Mouse (Mus musculus) embryonic facial prominence, embryonic 12.5 days (tissue): ENCODE results near the gene E030018B13Rik. TPM values are rescaled to one million over a fixed set of nuclear protein-coding genes. Genes with fewer than 3 reads are reported as not detected.

Experiments
- ATAC-seq: fragments of 200-750 bp; cut with Nextera tagmentation; 2 replicates; pipeline ENCODE4 v1.8.0; 2017; ENCODE audit not compliant: insufficient number of reproducible peaks, insufficient read depth, low FRiP score, low TSS enrichment
- H3K27ac ChIP-seq: fragments of 300-500 bp; sonication (generic); 2 replicates; pipeline ENCODE4 v1.5.1; 2016; ENCODE audit warnings: mild to moderate bottlenecking
- H3K27me3 ChIP-seq: fragments of 300-500 bp; sonication (generic); 2 replicates; pipeline ENCODE4 v1.6.1; 2016; ENCODE audit warnings: mild to moderate bottlenecking, moderate library complexity
- H3K36me3 ChIP-seq: fragments of 300-500 bp; sonication (generic); 2 replicates; pipeline ENCODE4 v1.6.1; 2016; ENCODE audit warnings: mild to moderate bottlenecking
- H3K4me1 ChIP-seq: fragments of 300-500 bp; sonication (generic); 2 replicates; pipeline ENCODE4 v1.6.1; 2016
- H3K4me2 ChIP-seq: fragments of 300-500 bp; sonication (generic); replicated peaks from 2 replicates; pipeline ENCODE4 v1.6.1; 2016; ENCODE audit warnings: mild to moderate bottlenecking, moderate library complexity
- H3K4me3 ChIP-seq: fragments of 300-500 bp; sonication (generic); 2 replicates; pipeline ENCODE4 v1.5.1; 2016; ENCODE audit warnings: mild to moderate bottlenecking
- H3K9ac ChIP-seq: fragments of 300-500 bp; sonication (generic); 2 replicates; pipeline ENCODE4 v1.6.1; 2016; ENCODE audit warnings: mild to moderate bottlenecking, moderate library complexity
- H3K9me3 ChIP-seq: fragments of 300-500 bp; sonication (generic); 2 replicates; pipeline ENCODE4 v1.6.1; 2016; ENCODE audit warnings: mild to moderate bottlenecking, moderate library complexity
- WGBS: fragments of 180-500 bp; shearing (Covaris S2); methylation state at CpG from one replicate; pipeline ENCODE4 v1.1.7; 2016; 5-methylcytosine and 5-hydroxymethylcytosine counted together
- polyA plus RNA-seq: library from polyadenylated mRNA; unstranded; fragments of >200 nt; fragmentation: Nextera tagmentation; extraction: Ambion mirVana; gene quantifications from 2 replicates; pipeline ENCODE4 v1.2.1, GENCODE M21; 2016

E030018B13Rik gene
- polyA plus RNA-seq, 1 experiment from 2014 or later: not detected

GRCm38 (mm10) chr7:63899925-63900324, 16.7 kb upstream of the E030018B13Rik start:
- Histone ChIP-seq H3K27ac (no peak overlapping the region), H3K4me3 (no peak overlapping the region), H3K4me2 (no peak overlapping the region), H3K9ac (no peak overlapping the region), H3K36me3 (no peaks in the 10 kb centered on the region), H3K4me1 (peaks cover 29% of the 10 kb centered on the region), H3K27me3 (no peaks in the 10 kb centered on the region), H3K9me3 (no peaks in the 10 kb centered on the region)
- WGBS: 87% methylated on average over 8 of the region's 8 CpGs
- no peak for ATAC-seq

- 91% methylated on average over 2 of the region's 2 CpGs for WGBS
- ATAC-seq: no peak
- no peak overlapping the region for H3K27ac ChIP-seq
- no peaks in the 10 kb centered on the region for H3K27me3 ChIP-seq
- H3K4me3 ChIP-seq: no peak overlapping the region
- H3K9ac ChIP-seq: no peak overlapping the region
- no peak overlapping the region for H3K4me2 ChIP-seq
- no peaks in the 10 kb centered on the region for H3K9me3 ChIP-seq
- H3K4me1 ChIP-seq: peaks cover 29% of the 10 kb centered on the region
- no peaks in the 10 kb centered on the region for H3K36me3 ChIP-seq
These were observed 16.2 kb upstream of the E030018B13Rik start for GRCm38 (mm10) chr7:63900411-63900810.

- Histone ChIP-seq H3K4me2 (no peak overlapping the region), H3K27ac (no peak overlapping the region), H3K4me3 (no peak overlapping the region), H3K27me3 (no peaks in the 10 kb centered on the region), H3K4me1 (peaks cover 26% of the 10 kb centered on the region), H3K9me3 (no peaks in the 10 kb centered on the region), H3K9ac (no peak overlapping the region), H3K36me3 (no peaks in the 10 kb centered on the region)
- WGBS: 68% methylated on average over 11 of the region's 11 CpGs
- ATAC-seq: no peak
These were observed 15.3 kb upstream of the E030018B13Rik start for GRCm38 (mm10) chr7:63901346-63901745.

GRCm38 (mm10) chr7:63901942-63902341, 14.7 kb upstream of the E030018B13Rik start:
- H3K9ac ChIP-seq: no peak overlapping the region
- H3K36me3 ChIP-seq: no peaks in the 10 kb centered on the region
- no peaks in the 10 kb centered on the region for H3K9me3 ChIP-seq
- no peak overlapping the region for H3K27ac ChIP-seq
- no peak overlapping the region for H3K4me3 ChIP-seq
- H3K4me2 ChIP-seq: no peak overlapping the region
- no peak for ATAC-seq
- no peaks in the 10 kb centered on the region for H3K27me3 ChIP-seq
- peaks cover 22% of the 10 kb centered on the region for H3K4me1 ChIP-seq
- WGBS: 61% methylated on average over 3 of the region's 3 CpGs

- no peak overlapping the region for H3K4me3 ChIP-seq
- no peak for ATAC-seq
- H3K27me3 ChIP-seq: no peaks in the 10 kb centered on the region
- no peak overlapping the region for H3K4me2 ChIP-seq
- no peaks in the 10 kb centered on the region for H3K36me3 ChIP-seq
- H3K9ac ChIP-seq: no peak overlapping the region
- no peaks in the 10 kb centered on the region for H3K9me3 ChIP-seq
- peaks cover 14% of the 10 kb centered on the region for H3K4me1 ChIP-seq
- H3K27ac ChIP-seq: peak overlapping the region; percentile 12; the same call in 1 of the 2 replicates
- 34% methylated on average over 3 of the region's 3 CpGs for WGBS
These were observed 13.9 kb upstream of the E030018B13Rik start for GRCm38 (mm10) chr7:63902604-63903210.

- ATAC-seq: no peak
- Histone ChIP-seq H3K9me3 (no peaks in the 10 kb centered on the region), H3K4me2 (no peak overlapping the region), H3K27ac (0 out of 2 replicates have a peak overlapping the region, but pooled peaks have one; percentile 23), H3K27me3 (no peaks in the 10 kb centered on the region), H3K36me3 (no peaks in the 10 kb centered on the region), H3K4me3 (no peak overlapping the region), H3K4me1 (peaks cover 18% of the 10 kb centered on the region), H3K9ac (no peak overlapping the region)
- 59% methylated on average over 9 of the region's 9 CpGs for whole genome bisulfite sequencing
These were observed 12.8 kb upstream of the E030018B13Rik start for GRCm38 (mm10) chr7:63903635-63904380.

GRCm38 (mm10) chr7:63905190-63905589, 11.5 kb upstream of the E030018B13Rik start:
- ATAC-seq: no peak
- Histone ChIP-seq H3K9me3 (no peaks in the 10 kb centered on the region), H3K27ac (no peak overlapping the region), H3K36me3 (no peaks in the 10 kb centered on the region), H3K27me3 (no peaks in the 10 kb centered on the region), H3K4me2 (no peak overlapping the region), H3K4me3 (no peak overlapping the region), H3K9ac (no peak overlapping the region), H3K4me1 (peaks cover 24% of the 10 kb centered on the region)
- whole genome bisulfite sequencing: 81% methylated on average over 2 of the region's 2 CpGs

- WGBS: 80% methylated on average over 5 of the region's 5 CpGs
- no peak for ATAC-seq
- Histone ChIP-seq H3K4me1 (peaks cover 27% of the 10 kb centered on the region), H3K9ac (no peak overlapping the region), H3K4me3 (no peak overlapping the region), H3K4me2 (no peak overlapping the region), H3K36me3 (no peaks in the 10 kb centered on the region), H3K27me3 (no peaks in the 10 kb centered on the region), H3K27ac (no peak overlapping the region), H3K9me3 (no peaks in the 10 kb centered on the region)
These were observed 11.0 kb upstream of the E030018B13Rik start for GRCm38 (mm10) chr7:63905642-63906041.

- Histone ChIP-seq H3K27me3 (no peaks in the 10 kb centered on the region), H3K9me3 (no peaks in the 10 kb centered on the region), H3K27ac (peak overlapping the region; percentile 75), H3K9ac (no peak overlapping the region), H3K4me2 (peak overlapping the region; percentile 27; the same call in 1 of the 2 replicates), H3K4me1 (peaks cover 46% of the 10 kb centered on the region), H3K4me3 (no peak overlapping the region), H3K36me3 (no peaks in the 10 kb centered on the region)
- ATAC-seq: no peak
- WGBS: 74% methylated on average over 5 of the region's 5 CpGs
These were observed 8.7 kb upstream of the E030018B13Rik start for GRCm38 (mm10) chr7:63907778-63908495.

GRCm38 (mm10) chr7:63908496-63909285, 8.0 kb upstream of the E030018B13Rik start:
- Histone ChIP-seq H3K27me3 (no peaks in the 10 kb centered on the region), H3K36me3 (no peaks in the 10 kb centered on the region), H3K9ac (no peak overlapping the region), H3K4me3 (no peak overlapping the region), H3K27ac (peak overlapping the region; percentile 75), H3K4me1 (peaks cover 42% of the 10 kb centered on the region), H3K4me2 (peak overlapping the region; percentile 27; the same call in 1 of the 2 replicates), H3K9me3 (no peaks in the 10 kb centered on the region)
- ATAC-seq: 0 out of 2 replicates have a peak, but pooled peaks have one; percentile 11
- 23% methylated on average over 11 of the region's 11 CpGs for WGBS

- no peak overlapping the region for H3K27ac ChIP-seq
- H3K4me1 ChIP-seq: peaks cover 47% of the 10 kb centered on the region
- H3K9me3 ChIP-seq: no peaks in the 10 kb centered on the region
- 71% methylated on average over 5 of the region's 5 CpGs for WGBS
- H3K9ac ChIP-seq: no peak overlapping the region
- ATAC-seq: no peak
- no peak overlapping the region for H3K4me3 ChIP-seq
- no peaks in the 10 kb centered on the region for H3K36me3 ChIP-seq
- H3K4me2 ChIP-seq: no peak overlapping the region
- H3K27me3 ChIP-seq: no peaks in the 10 kb centered on the region
These were observed 6.4 kb upstream of the E030018B13Rik start for GRCm38 (mm10) chr7:63910225-63910624.
